Mouse (Mus musculus): ENCODE measurements around the gene Gm49388.

DNA sequence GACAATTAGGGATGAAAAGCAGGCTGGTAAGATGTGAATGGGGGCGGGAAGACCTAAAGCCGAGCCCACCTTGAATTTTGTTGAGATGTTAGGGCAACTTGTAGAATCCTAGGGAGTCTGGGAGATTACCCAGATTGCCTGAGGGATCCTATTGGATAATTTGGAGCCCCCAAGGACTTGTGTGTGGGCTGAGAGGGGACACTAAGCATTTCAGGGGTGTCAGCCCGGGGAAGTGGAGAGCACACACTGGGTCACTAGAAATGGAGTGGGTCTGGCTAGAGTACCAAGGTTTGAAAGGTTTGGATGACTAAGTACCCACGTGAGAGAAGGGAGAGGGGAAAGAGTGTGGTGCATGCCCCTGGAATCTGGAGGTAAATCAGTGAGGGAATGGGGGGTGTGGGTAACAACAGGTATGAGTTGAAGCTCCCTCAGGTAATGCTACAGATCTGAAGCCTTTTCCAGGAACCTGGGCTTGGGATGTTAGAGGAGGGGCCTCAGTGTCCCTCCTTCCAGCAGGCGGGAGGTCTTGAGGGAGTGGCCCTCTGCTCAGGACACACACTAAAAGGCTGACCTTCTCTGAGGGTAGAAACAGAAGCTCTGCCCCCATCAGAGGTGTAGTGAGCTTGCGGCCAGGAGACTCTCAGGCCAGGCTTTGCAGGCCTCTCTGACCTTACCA is 37.7 kb upstream of the Gm49388 start:
- TF ChIP-seq POLR2A (IDR thresholded peaks at IDR 0.05; ENCODE audit: extremely low read depth, insufficient read depth, low read length) (no peak), CTCF (IDR thresholded peaks at IDR 0.05; ENCODE audit: low read depth, low read length) (no peak)
